Mouse (Mus musculus) myocyte (in vitro differentiated cells): ENCODE data around the gene Pard3. TPM values are rescaled to one million over a fixed set of nuclear protein-coding genes. Genes with fewer than 3 reads are reported as not detected.
"Not testable (repeated sequence)": the region's sequence is repeated elsewhere in the genome, so short reads cannot be mapped to it uniquely, and the experiment has no call there.

Experiments
- H3K27me3 ChIP-seq: one replicate; pipeline ENCODE4 v1.6.1; 2011; ENCODE audit not compliant: control insufficient read depth, insufficient read depth, insufficient read length
- H3K36me3 ChIP-seq: one replicate; pipeline ENCODE4 v1.6.1; 2011; ENCODE audit not compliant: control insufficient read depth, insufficient read depth
- H3K4me2 ChIP-seq: one replicate; pipeline ENCODE4 v1.6.1; 2011; ENCODE audit warnings: low read depth, control low read depth
- H3K4me3 ChIP-seq: one replicate; pipeline ENCODE4 v1.5.1; 2011; ENCODE audit warnings: mild to moderate bottlenecking, control low read depth, moderate library complexity
- H3K79me2 ChIP-seq: one replicate; pipeline ENCODE4 v1.6.1; 2011; ENCODE audit not compliant: control insufficient read depth, insufficient read depth
- H3ac ChIP-seq: one replicate; pipeline ENCODE4 v1.6.1; 2011; ENCODE audit not compliant: control insufficient read depth, insufficient read length
- CEBPB ChIP-seq: IDR thresholded peaks from 2 replicates; pipeline ENCODE4 v1.6.1; 2011; ENCODE audit warnings: mild to moderate bottlenecking, moderate library complexity; ENCODE audit not compliant: poor library complexity, insufficient read depth, severe bottlenecking
- E2F4 ChIP-seq: IDR thresholded peaks from one replicate; pipeline ENCODE4 v1.6.1; 2011; ENCODE audit warnings: mild to moderate bottlenecking, control low read depth, moderate library complexity; ENCODE audit not compliant: insufficient read depth
- MAX ChIP-seq: IDR thresholded peaks from one replicate; pipeline ENCODE4 v1.6.1; 2011; ENCODE audit warnings: low read depth, mild to moderate bottlenecking, control low read depth
- MYOD1 ChIP-seq, 3 experiments: IDR thresholded peaks; one replicate each; pipeline ENCODE4 v1.6.1; 2011; ENCODE audit warnings: control low read depth in 2 of 3, low read depth in 2 of 3, mild to moderate bottlenecking in 2 of 3, moderate library complexity in 1 of 3; ENCODE audit not compliant: insufficient read length in 2 of 3, control insufficient read depth in 1 of 3
- MYOG ChIP-seq, 3 experiments: IDR thresholded peaks; one replicate each; pipeline ENCODE4 v1.6.1; 2011; ENCODE audit warnings: control low read depth in 2 of 3, low read depth in 2 of 3, mild to moderate bottlenecking in 2 of 3; ENCODE audit not compliant: insufficient read length in 2 of 3, control insufficient read depth in 1 of 3, insufficient read depth in 1 of 3
- POLR2A ChIP-seq: IDR thresholded peaks from one replicate; pipeline ENCODE4 v1.6.1; 2011; ENCODE audit warnings: low read depth, mild to moderate bottlenecking, control low read depth, moderate library complexity; ENCODE audit not compliant: insufficient read length
- POLR2AphosphoS2 ChIP-seq: IDR thresholded peaks from one replicate; pipeline ENCODE4 v1.6.1; 2011; ENCODE audit warnings: low read depth, control low read depth; ENCODE audit not compliant: insufficient read length
- REST ChIP-seq: IDR thresholded peaks from one replicate; pipeline ENCODE4 v1.6.1; 2011; ENCODE audit warnings: mild to moderate bottlenecking, control low read depth, moderate library complexity; ENCODE audit not compliant: insufficient read depth, insufficient read length
- SRF ChIP-seq: IDR thresholded peaks from one replicate; pipeline ENCODE4 v1.6.1; 2011; ENCODE audit warnings: low read depth; ENCODE audit not compliant: control insufficient read depth, insufficient read length
- TCF12 ChIP-seq: IDR thresholded peaks from one replicate; pipeline ENCODE4 v1.6.1; 2011; ENCODE audit warnings: mild to moderate bottlenecking, control low read depth; ENCODE audit not compliant: poor library complexity, insufficient read depth, severe bottlenecking
- TCF3 ChIP-seq: IDR thresholded peaks from one replicate; pipeline ENCODE4 v1.6.1; 2011; ENCODE audit warnings: low read depth, control low read depth; ENCODE audit not compliant: insufficient read length
- USF1 ChIP-seq: IDR thresholded peaks from one replicate; pipeline ENCODE4 v1.6.1; 2011; ENCODE audit warnings: low read depth, mild to moderate bottlenecking, control low read depth, moderate library complexity
- polyA plus RNA-seq: library from polyadenylated mRNA; unstranded; fragments of >200 nt; fragmentation: generic; extraction: Trizol; gene quantifications from one replicate; pipeline ENCODE4 v1.2.1, GENCODE M21; 2012; ENCODE audit warnings: missing spikeins

The Pard3 gene
- polyA plus RNA-seq, 1 experiment: 24.3 TPM

DNA sequence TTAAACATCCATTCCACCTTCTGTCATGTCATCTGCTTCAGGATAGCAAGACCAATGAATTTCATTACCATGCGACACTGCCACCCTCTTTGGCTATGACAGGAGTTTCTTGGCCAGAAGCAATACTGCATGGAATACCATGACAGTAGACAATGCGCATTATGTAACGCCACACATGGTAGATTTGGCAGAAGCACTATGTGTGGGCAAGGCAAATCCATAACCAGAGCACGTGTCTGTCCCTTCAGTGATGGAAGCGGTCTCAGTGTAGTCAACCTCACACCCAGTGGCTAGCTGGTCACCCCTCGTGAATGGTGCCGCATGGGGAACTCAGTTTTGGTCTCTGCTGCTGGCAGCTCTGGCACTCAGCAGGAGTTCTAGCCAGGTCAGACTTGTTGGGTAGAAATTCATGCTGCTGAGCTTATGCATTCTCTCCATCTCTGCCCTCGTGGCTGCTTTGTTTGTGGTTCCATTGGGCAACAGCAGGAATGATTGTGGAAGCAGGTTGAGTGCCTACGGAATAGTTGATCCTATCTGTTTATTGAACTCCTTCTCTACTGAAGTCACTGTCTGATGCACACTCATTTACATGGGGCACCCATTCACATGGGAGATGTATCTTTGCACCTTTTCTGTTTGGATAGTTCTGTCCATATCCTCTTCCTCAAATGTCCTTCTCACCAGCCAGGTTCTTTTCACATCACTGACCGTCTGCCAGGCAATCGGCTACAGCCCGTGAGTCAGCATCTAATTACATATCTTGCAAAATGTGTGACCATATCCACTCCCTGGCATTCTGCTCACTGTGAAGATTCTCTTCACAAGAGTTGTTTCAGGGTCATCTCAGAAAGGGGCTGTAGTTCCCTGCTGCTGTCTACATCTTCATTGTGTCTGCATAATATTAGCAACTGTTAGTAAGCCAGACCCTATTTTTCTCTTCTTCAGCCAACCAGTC, 100.9 kb downstream of the Pard3 start:
- peaks cover 49% of the 10 kb centered on the region for H3K79me2 ChIP-seq

DNA sequence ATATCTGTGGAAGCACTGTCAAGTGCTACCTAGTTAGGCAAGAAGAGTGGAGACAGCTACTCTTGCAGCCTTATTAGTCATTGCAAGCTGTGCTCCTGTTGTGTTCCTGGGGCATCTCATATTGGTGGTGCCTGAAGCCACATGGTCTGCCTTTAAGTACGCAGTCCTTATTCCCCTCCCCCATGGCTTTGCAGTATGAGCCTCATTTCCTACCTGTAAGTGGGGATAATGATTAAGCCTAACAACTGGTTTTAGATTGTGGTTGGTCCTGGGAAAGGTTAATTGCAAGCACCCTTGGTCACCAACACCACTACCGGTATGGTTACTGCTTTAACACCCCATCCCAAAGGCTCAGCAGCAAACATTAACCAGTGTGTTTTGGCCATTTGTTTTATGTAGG, 104.8 kb downstream of the Pard3 start:
- Histone ChIP-seq H3K79me2 (peaks cover 51% of the 10 kb centered on the region), H3K4me3 (no peak overlapping the region), H3K4me2 (no peak overlapping the region), H3K36me3 (no peaks in the 10 kb centered on the region), H3K27me3 (no peaks in the 10 kb centered on the region), H3ac (no peak overlapping the region)
- TF ChIP-seq CEBPB (no peak), MYOD1 (IDR thresholded peaks at IDR 0.05; ENCODE audit: control insufficient read depth in 1 of 3, insufficient read length in 2 of 3, low read depth in 2 of 3) (no peak), USF1 (no peak), TCF12 (no peak), TCF3 (no peak), POLR2A (no peak), REST (no peak), E2F4 (no peak), MAX (no peak), SRF (no peak), MYOG (IDR thresholded peaks at IDR 0.05; ENCODE audit: control insufficient read depth in 1 of 3, insufficient read depth in 1 of 3, insufficient read length in 2 of 3, low read depth in 2 of 3) (no peak), POLR2AphosphoS2 (no peak)

More for the DNA sequence above, 100.9 kb downstream of the Pard3 start:
- Histone ChIP-seq H3ac (no peak overlapping the region), H3K27me3 (no peaks in the 10 kb centered on the region), H3K4me3 (no peak overlapping the region), H3K4me2 (no peak overlapping the region), H3K36me3 (no peaks in the 10 kb centered on the region)
- TF ChIP-seq USF1 (no peak), TCF3 (no peak), POLR2A (no peak), MAX (no peak), E2F4 (no peak), SRF (no peak), MYOD1 (IDR thresholded peaks at IDR 0.05; ENCODE audit: control insufficient read depth in 1 of 3, insufficient read length in 2 of 3, low read depth in 2 of 3) (no peak), TCF12 (no peak), CEBPB (no peak), POLR2AphosphoS2 (no peak), MYOG (IDR thresholded peaks at IDR 0.05; ENCODE audit: control insufficient read depth in 1 of 3, insufficient read depth in 1 of 3, insufficient read length in 2 of 3, low read depth in 2 of 3) (no peak), REST (no peak)

GRCm38 (mm10) chr8:127169361-127169760, 105.7 kb downstream of the Pard3 start:
- TF ChIP-seq POLR2A (no peak), USF1 (no peak), MYOG (IDR thresholded peaks at IDR 0.05; ENCODE audit: control insufficient read depth in 1 of 3, insufficient read depth in 1 of 3, insufficient read length in 2 of 3, low read depth in 2 of 3) (no peak), MYOD1 (IDR thresholded peaks at IDR 0.05; ENCODE audit: control insufficient read depth in 1 of 3, insufficient read length in 2 of 3, low read depth in 2 of 3) (no peak), E2F4 (no peak), SRF (no peak), TCF12 (no peak)
- Histone ChIP-seq H3K4me3 (no peak overlapping the region), H3ac (no peak overlapping the region), H3K36me3 (no peaks in the 10 kb centered on the region), H3K27me3 (no peaks in the 10 kb centered on the region), H3K4me2 (no peak overlapping the region), H3K79me2 (peaks cover 47% of the 10 kb centered on the region)

GRCm38 (mm10) chr8:127170372-127170771, 106.7 kb downstream of the Pard3 start:
- H3ac ChIP-seq, H3K4me3 ChIP-seq, H3K27me3 ChIP-seq, H3K36me3 ChIP-seq: not testable (repeated sequence)
- Histone ChIP-seq H3K79me2 (peaks cover 50% of the 10 kb centered on the region), H3K4me2 (peak overlapping the region; percentile 31)

GRCm38 (mm10) chr8:127170930-127171329, 107.2 kb downstream of the Pard3 start:
- Histone ChIP-seq H3K4me2 (no peak overlapping the region), H3K27me3 (no peaks in the 10 kb centered on the region), H3K4me3 (no peak overlapping the region), H3ac (no peak overlapping the region), H3K36me3 (no peaks in the 10 kb centered on the region), H3K79me2 (peaks cover 49% of the 10 kb centered on the region)
- TF ChIP-seq E2F4: no peak
